Mouse (Mus musculus) left cerebral cortex, adult 2 months (tissue): ENCODE measurements around the gene Hyal2. TPM values are rescaled to one million over a fixed set of nuclear protein-coding genes. Genes with fewer than 3 reads are reported as not detected.
"Not testable (repeated sequence)": the region's sequence is repeated elsewhere in the genome, so short reads cannot be mapped to it uniquely, and the experiment has no call there.

Experiments
- DNase-seq, 2 experiments: peaks; one replicate each; pipeline ENCODE4 v3.0.0; 2021 to 2022; ENCODE audit warnings: low spot score in 2 of 2, mixed read lengths in 1 of 2; ENCODE audit errors: extremely low spot score in 1 of 2
- H3K27ac ChIP-seq: fragments of 200-600 bp; 2 replicates; pipeline ENCODE4 v1.8.1; 2022
- H3K4me3 ChIP-seq: fragments of 200-600 bp; 2 replicates; pipeline ENCODE4 v1.8.1; 2022
- CTCF ChIP-seq: fragments of 200-600 bp; IDR thresholded peaks from 2 replicates; pipeline ENCODE4 v1.8.1; 2022; ENCODE audit warnings: antibody characterized with exemption, mild to moderate bottlenecking, moderate library complexity
- intact Hi-C: fragments of 180-260 bp; cut with DNase I; formaldehyde crosslinking; loops from one replicate; pipeline ENCODE4 v1.15.1; 2025
- total RNA-seq, 2 experiments: library from RNA; stranded (reverse); gene quantifications; 2 replicates each; pipeline ENCODE4 v1.2.3; 2021

Hyal2 gene
- total RNA-seq, 2 experiments from 2014 or later, result 14.9 TPM

- intact Hi-C loops, result no loop called here
- TF ChIP-seq CTCF, result no peak
- H3K27ac ChIP-seq, result no peak overlapping the region; the same call in 1 of the 2 replicates
- no peak for DNase-seq
- H3K4me3 ChIP-seq, result peak overlapping the region; percentile 94
Observed at GRCm38 (mm10) chr9:107555701-107556100, 12.0 kb upstream of the Hyal2 start.

DNA sequence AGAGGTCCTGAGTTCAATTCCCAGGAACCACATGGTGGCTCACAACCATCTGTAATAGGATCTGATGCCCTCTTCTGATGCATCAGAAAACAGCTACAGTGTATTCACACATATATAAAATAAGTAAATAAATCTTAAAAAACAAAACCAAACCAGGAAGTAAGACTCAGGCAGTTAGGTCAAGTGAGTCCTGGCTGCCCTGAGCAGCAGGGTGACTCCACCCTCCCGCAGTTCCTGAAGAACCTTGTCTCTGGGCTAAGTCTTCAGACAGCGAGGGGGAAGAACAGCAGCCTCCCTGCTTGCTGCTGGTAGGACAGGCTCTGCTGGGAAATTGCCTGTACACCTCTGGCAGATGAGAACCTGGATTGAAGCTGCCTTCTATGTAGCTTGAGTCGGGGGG lies 11.4 kb upstream of the Hyal2 start:
- TF ChIP-seq CTCF, result no peak
- intact Hi-C loops, result no loop called here
- DNase-seq, result no peak
- Histone ChIP-seq H3K27ac (no peak overlapping the region), H3K4me3 (no peak overlapping the region)

GRCm38 (mm10) chr9:107563029-107563581 lies 4.6 kb upstream of the Hyal2 start, which contains the start of gene Tusc2:
Gene Tusc2, plus strand, starts transcription at chr9:107563255.
- peak; percentile 92 to 94 for DNase-seq
- H3K4me3 ChIP-seq, result peak within 1 kb of the TSS; percentile 81
- intact Hi-C loops, result no loop called here
- no peak for TF ChIP-seq CTCF
- peak within 1 kb of the TSS; percentile 82 for H3K27ac ChIP-seq

- H3K27ac ChIP-seq, H3K4me3 ChIP-seq, intact Hi-C loops, DNase-seq: not testable (repeated sequence)
Observed at GRCm38 (mm10) chr9:107565556-107565955, 2.2 kb upstream of the Hyal2 start.

DNA sequence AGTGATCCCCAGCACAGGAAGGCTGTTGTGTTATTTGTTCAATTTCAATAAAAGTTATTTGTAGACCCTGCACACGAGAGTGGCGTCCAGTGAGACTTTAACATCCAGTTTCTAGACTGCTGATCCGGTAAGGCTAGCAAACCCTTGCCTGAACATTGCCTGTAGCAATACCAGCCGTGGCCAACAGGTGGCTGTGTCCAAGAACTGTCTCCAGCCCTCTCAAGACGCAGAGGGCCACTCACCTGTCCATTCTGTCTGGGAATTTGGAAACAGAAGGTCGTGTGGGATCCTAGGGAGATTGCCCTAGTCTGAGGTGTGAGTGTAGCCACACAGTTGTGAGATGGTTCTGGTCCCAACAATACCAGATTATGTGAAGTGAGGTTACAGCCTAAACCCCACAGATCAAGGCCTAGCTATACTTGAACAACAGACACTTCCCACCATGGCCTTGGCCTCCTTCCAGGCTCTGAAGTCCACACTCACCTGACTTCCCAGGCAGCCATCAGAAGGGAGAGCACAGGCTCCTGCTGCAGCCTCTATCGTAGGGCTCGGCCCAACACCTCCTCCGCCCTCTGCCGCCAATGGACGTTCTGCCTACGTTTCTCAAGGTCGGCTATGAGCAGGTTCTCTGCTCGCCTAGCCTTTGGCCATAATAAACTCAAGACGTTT lies 1.6 kb upstream of the Hyal2 start:
- DNase-seq, result peak; percentile 64 to 78
- peak; percentile 88 for TF ChIP-seq CTCF
- peak overlapping the region; percentile 66 for H3K27ac ChIP-seq
- peak overlapping the region; percentile 23; the same call in 1 of the 2 replicates for H3K4me3 ChIP-seq
- intact Hi-C loops, result no loop called here

DNA sequence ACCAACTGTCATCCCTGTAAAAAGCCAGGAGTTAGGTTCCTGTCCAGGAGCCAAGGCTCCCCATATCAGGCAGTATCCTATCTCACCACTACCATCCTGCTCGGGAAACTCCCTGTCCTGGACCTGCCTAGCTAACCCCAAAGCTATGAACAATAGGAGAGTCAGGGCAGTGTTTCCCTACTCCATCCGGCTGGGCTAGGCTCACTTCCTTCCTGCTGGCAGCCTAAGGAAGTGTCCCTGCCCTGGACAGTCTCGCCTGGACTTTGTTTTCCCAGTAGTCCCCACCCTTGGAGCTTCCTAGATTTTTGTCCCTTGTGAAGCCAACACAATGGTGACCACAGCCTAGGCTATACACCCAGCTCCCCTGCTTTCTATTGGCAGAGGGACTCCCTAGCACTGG lies 890 bp upstream of the Hyal2 start:
- peak overlapping the region; percentile 66 for H3K27ac ChIP-seq
- DNase-seq, result no peak
- intact Hi-C loops, result no loop called here
- TF ChIP-seq CTCF, result peak; percentile 14
- H3K4me3 ChIP-seq, result no peak overlapping the region

GRCm38 (mm10) chr9:107568331-107569261 lies 851 bp downstream of the Hyal2 start:
- peak; percentile 71 to 79 for DNase-seq
- intact Hi-C loops, result no loop called here
- peak overlapping the region; percentile 82 for H3K4me3 ChIP-seq
- TF ChIP-seq CTCF, result no peak
- peak overlapping the region; percentile 95 for H3K27ac ChIP-seq

DNA sequence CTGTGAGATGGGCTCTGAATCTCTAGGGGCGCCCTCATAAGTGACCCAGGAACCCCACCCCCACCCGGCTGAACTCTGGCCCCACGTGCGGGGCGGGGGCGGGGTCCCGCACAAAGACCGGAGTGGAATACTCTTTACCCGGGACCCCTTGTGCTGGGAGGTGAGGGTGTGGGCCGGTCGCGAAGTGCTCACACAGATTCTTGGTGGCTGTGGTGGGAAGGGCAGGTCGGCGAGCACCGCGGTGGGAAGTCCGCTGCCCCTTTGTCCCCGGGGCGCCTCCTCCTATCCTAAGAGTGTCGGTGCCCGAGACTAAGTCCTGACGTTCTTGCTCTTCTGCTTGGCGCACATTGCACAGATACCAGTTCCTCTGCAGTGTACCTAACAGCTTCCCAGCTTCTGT lies 1.5 kb downstream of the Hyal2 start:
- intact Hi-C loops, result no loop called here
- Histone ChIP-seq H3K4me3 (peak overlapping the region; percentile 82), H3K27ac (peak overlapping the region; percentile 95)
- no peak for TF ChIP-seq CTCF
- no peak for DNase-seq

DNA sequence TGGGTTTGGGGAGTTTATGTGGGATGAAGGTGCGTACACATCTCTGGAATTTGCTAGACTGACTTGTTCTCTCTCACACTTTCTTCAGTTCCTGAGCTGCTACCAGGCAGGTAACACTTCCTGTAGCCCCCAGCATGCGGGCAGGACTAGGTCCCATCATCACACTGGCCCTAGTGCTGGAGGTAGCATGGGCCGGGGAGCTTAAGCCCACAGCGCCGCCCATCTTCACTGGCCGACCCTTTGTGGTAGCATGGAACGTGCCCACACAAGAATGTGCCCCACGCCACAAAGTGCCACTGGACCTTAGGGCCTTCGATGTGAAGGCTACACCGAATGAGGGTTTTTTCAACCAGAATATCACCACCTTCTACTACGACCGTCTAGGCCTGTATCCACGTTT lies 2.3 kb downstream of the Hyal2 start:
- intact Hi-C loops, result loop anchor here (10.0 kb wide), 1 partner anchor 925 kb away; the partner anchor contains the start of gene Usp19
- Histone ChIP-seq H3K4me3 (peak overlapping the region; percentile 82), H3K27ac (no peak overlapping the region)
- DNase-seq, result no peak
- no peak for TF ChIP-seq CTCF

- no peak for DNase-seq
- intact Hi-C loops, result loop anchor here (10.0 kb wide), 1 partner anchor 924 kb away; the partner anchor contains the start of gene Usp19
- Histone ChIP-seq H3K4me3 (no peak overlapping the region), H3K27ac (no peak overlapping the region)
- no peak for TF ChIP-seq CTCF
Observed at GRCm38 (mm10) chr9:107570845-107571244, 3.1 kb downstream of the Hyal2 start.

DNA sequence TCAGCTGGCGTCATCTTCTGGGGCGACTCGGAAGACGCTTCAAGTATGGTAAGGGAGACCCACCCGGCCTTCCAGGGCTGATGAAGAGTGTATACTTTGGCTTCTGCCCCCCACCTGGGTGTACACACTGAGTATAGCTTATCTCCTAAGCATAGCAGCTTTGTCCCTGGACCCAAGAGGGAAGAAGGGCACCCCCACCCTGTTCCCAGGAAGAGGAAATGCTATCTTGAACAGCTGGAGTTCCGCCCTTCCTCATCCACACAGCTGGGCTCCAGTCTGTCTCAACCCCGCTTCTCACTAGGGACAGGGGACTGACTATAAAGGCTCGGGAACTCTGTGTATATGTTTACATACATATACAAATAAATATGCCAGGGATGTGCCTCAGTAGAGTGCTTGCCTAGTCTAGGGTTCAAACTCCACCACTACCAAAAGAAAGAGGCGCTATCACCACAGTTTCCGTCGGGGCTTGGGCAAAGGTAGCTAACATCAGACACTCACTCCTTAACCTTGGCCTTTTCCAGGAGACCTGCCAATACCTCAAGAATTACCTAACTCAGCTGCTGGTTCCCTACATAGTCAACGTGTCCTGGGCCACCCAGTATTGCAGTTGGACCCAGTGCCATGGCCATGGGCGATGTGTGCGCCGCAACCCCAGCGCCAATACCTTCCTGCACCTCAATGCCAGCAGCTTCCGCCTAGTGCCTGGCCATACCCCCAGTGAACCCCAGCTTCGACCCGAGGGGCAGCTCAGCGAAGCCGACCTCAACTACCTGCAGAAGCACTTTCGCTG lies 4.0 kb downstream of the Hyal2 start:
- H3K4me3 ChIP-seq, result no peak overlapping the region
- intact Hi-C loops, result loop anchor here (10.0 kb wide), 1 partner anchor 923 kb away; the partner anchor contains the start of gene Usp19
- H3K27ac ChIP-seq, result no peak overlapping the region
- no peak for DNase-seq
- no peak for TF ChIP-seq CTCF
